14 mouse cellular contexts compared by ENCODE assay signal in the genomic region with DNA sequence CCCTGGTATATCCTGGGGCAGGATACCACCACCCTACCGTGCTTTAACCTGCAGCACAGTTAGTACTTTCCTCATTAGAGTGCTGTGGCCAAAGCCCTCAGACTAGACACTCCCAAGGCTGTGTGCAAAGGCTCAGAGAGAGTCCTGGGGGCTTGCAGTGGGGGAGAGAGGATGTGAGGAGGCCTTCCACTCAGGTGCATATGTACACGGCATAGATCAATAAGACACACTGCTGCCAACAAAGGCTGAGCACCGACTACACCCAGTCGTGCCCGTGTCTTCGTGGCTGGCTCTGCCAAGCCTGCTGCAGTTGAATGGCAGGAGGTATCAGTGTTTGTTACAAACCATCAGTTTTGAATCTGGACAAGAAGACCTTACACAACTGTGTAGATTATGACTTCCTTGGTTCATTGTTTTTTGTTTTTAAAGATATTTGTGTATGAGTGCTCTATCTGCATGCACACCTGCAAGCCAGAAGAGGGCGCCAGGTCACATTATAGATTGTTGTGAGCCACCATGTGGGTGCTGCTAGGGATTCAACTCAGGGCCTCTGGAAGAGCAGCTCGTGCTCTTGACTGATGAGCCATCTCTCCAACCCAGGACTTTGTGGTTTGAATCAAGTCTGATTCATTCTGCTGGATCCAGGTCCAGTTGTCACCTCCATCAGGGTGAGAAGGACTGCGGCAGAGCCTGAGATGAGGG. TPM values are rescaled to one million over a fixed set of nuclear protein-coding genes. Genes with fewer than 3 reads are reported as not detected.
DNase-seq lines count a peak whose midpoint lies in the region; ATAC-seq and TF ChIP-seq lines count a peak whose summit lies in the region.
"Had no signal": no experiment of that assay in that cellular context is flagged by ENCODE, and none has a peak within 500 bp of the region (broad histone marks: within the 10 kb centered on the region; RNA-seq: fewer than 3 reads in every experiment).

No protein-coding gene starts in this region.

- H3K4me3 ChIP-seq in heart, embryonic 11.5 days (ENCODE audit: low read depth, low read length) = no peak overlapping the region
- no peak overlapping the region for H3K4me3 ChIP-seq in lung, postnatal 0 days (ENCODE audit: low read depth, low read length)
- no peak overlapping the region for H3K4me3 ChIP-seq in bone marrow macrophage, adult 2 months (ENCODE audit: insufficient read depth, low read length)
- no peak overlapping the region for H3K4me3 ChIP-seq in stomach, postnatal 0 days (ENCODE audit: low read depth, low read length)
- H3K4me3 ChIP-seq: neural tube, embryonic 12.5 days had no signal

- no peaks in the 10 kb centered on the region; the same call in none of the 2 replicates for H3K36me3 ChIP-seq in heart, embryonic 11.5 days (ENCODE audit: control insufficient read depth, insufficient read depth, low read length)
- no peaks in the 10 kb centered on the region for H3K36me3 ChIP-seq in lung, postnatal 0 days (ENCODE audit: insufficient read depth, low read length)
- no peaks in the 10 kb centered on the region; the same call in 1 of the 2 replicates for H3K36me3 ChIP-seq in stomach, postnatal 0 days (ENCODE audit: control insufficient read depth, insufficient read depth, low read length)

- TF ChIP-seq POLR2A in bone marrow macrophage, adult 2 months (IDR thresholded peaks at IDR 0.05; ENCODE audit: borderline replicate concordance, low read depth, low read length) = no peak

- peak overlapping the region; percentile 88; the same call in 1 of the 2 replicates for H3K27ac ChIP-seq in heart, embryonic 11.5 days (ENCODE audit: low read depth, low read length)
- no peak overlapping the region for H3K27ac ChIP-seq in lung, postnatal 0 days (ENCODE audit: low read length)
- H3K27ac ChIP-seq in bone marrow macrophage, adult 2 months (ENCODE audit: insufficient read depth, low read depth, low read length) = no peak overlapping the region
- no peak overlapping the region for H3K27ac ChIP-seq in stomach, postnatal 0 days (replicated peaks)
- H3K27ac ChIP-seq: macrophage; neural tube, embryonic 12.5 days had no signal

- peaks cover 49% of the 10 kb centered on the region for H3K4me1 ChIP-seq in heart, embryonic 11.5 days (ENCODE audit: control insufficient read depth, insufficient read depth, low read length)
- H3K4me1 ChIP-seq in lung, postnatal 0 days (ENCODE audit: insufficient read depth, low read depth, low read length) = peaks cover 4% of the 10 kb centered on the region; the same call in 1 of the 2 replicates
- peaks cover 14% of the 10 kb centered on the region for H3K4me1 ChIP-seq in bone marrow macrophage, adult 2 months (ENCODE audit: control insufficient read depth, insufficient read depth, low read length)
- 0 out of 2 replicates have a peak, but pooled peaks cover 3% of the 10 kb centered on the region for H3K4me1 ChIP-seq in stomach, postnatal 0 days (replicated peaks; ENCODE audit: control insufficient read depth, insufficient read depth)

- H3K9me3 ChIP-seq in heart, embryonic 11.5 days (replicated peaks; ENCODE audit: control insufficient read depth, low read length) = no peaks in the 10 kb centered on the region
- no peaks in the 10 kb centered on the region for H3K9me3 ChIP-seq in lung, postnatal 0 days (ENCODE audit: low read length)
- H3K9me3 ChIP-seq in stomach, postnatal 0 days (ENCODE audit: control insufficient read depth, low read length) = no peaks in the 10 kb centered on the region
- H3K9me3 ChIP-seq: neural tube, embryonic 12.5 days had no signal

- peak; percentile 54 for TF ChIP-seq CTCF in lung, postnatal 0 days (IDR thresholded peaks at IDR 0.05)
- TF ChIP-seq CTCF in bone marrow macrophage, adult 2 months (IDR thresholded peaks at IDR 0.05; ENCODE audit: low read depth, low read length) = 0 out of 2 replicates have a peak, but pooled peaks have one; percentile 11
- TF ChIP-seq CTCF in stomach, postnatal 0 days (IDR thresholded peaks at IDR 0.05; ENCODE audit: low read depth) = peak; percentile 54

- ATAC-seq in heart, embryonic 11.5 days (replicated peaks; ENCODE audit: insufficient number of reproducible peaks, low FRiP score, low TSS enrichment) = no peak
- ATAC-seq in lung, postnatal 0 days = no peak
- no peak for ATAC-seq in stomach, postnatal 0 days (ENCODE audit: low FRiP score, low TSS enrichment)
- ATAC-seq: Patski had no signal

- H3K27me3 ChIP-seq in heart, embryonic 11.5 days (ENCODE audit: control insufficient read depth, insufficient read depth, low read length) = no peaks in the 10 kb centered on the region
- H3K27me3 ChIP-seq in lung, postnatal 0 days (replicated peaks; ENCODE audit: insufficient read depth, low read length) = no peaks in the 10 kb centered on the region
- H3K27me3 ChIP-seq in stomach, postnatal 0 days (ENCODE audit: control insufficient read depth, insufficient read depth, low read length) = no peaks in the 10 kb centered on the region
- H3K27me3 ChIP-seq: neural tube, embryonic 12.5 days; Patski had no signal

- intact Hi-C loops in heart, postnatal 25 days (cut with DNase I) = no loop called here

- no peak overlapping the region for H3K9ac ChIP-seq in heart, embryonic 11.5 days (ENCODE audit: low read depth, low read length)
- no peak overlapping the region for H3K9ac ChIP-seq in lung, postnatal 0 days (replicated peaks; ENCODE audit: low read depth)
- H3K9ac ChIP-seq in stomach, postnatal 0 days (ENCODE audit: low read length) = no peak overlapping the region
- H3K9ac ChIP-seq: neural tube, embryonic 12.5 days had no signal

- H3K4me2 ChIP-seq in heart, embryonic 11.5 days = no peak overlapping the region
- H3K4me2 ChIP-seq in lung, postnatal 0 days (replicated peaks; ENCODE audit: low read depth, low read length) = no peak overlapping the region
- no peak overlapping the region for H3K4me2 ChIP-seq in stomach, postnatal 0 days (replicated peaks; ENCODE audit: low read depth)

- TF ChIP-seq EP300 in lung, postnatal 0 days (IDR thresholded peaks at IDR 0.05) = no peak
- no peak for TF ChIP-seq EP300 in stomach, postnatal 0 days (optimal IDR thresholded peaks at IDR 0.05)

- 86% methylated on average over 9 of the region's 9 CpGs for WGBS in heart, embryonic 11.5 days (ENCODE audit: insufficient replicate concordance)
- 94% methylated on average over 9 of the region's 9 CpGs for WGBS in lung, postnatal 0 days
- WGBS in stomach, postnatal 0 days = 90% methylated on average over 9 of the region's 9 CpGs

- no peak for DNase-seq in heart, postnatal 25 days (ENCODE audit: low spot score)
- DNase-seq in lung, postnatal 0 days (ENCODE audit: low spot score) = no peak
- no peak for DNase-seq in lung, postnatal 36 days
- no peak for DNase-seq in stomach, postnatal 0 days (ENCODE audit: low spot score)
- no peak for DNase-seq in thymus, postnatal 25 days
- DNase-seq: gastrocnemius, postnatal 25 days; right cerebral cortex, postnatal 25 days; thymus, adult 18-20 months had no signal

RNA-seq across cellular contexts. Expression of a gene that starts 9.0 kb away (rescaled TPM):
- 7.8 and 9.0 TPM in 2 replicates for polyA plus RNA-seq in heart, embryonic 11.5 days (2014; fragmentation: Nextera tagmentation; extraction: Ambion mirVana)
- total RNA-seq in heart, postnatal 25 days (2021) = 10 to 100 TPM; 14.3 to 14.9 TPM
- 11.1 and 12.3 TPM in 2 replicates for polyA plus RNA-seq in lung, postnatal 0 days (2015; fragmentation: Nextera tagmentation; extraction: Ambion mirVana)
- 0.47 TPM in 1 of 2 replicates, not detected in the other for polyA plus RNA-seq in bone marrow macrophage, adult 2 months (2012; ENCODE audit: insufficient read depth, insufficient read length, missing spikeins)
- 6.9 and 8.4 TPM in 2 replicates for polyA plus RNA-seq in stomach, postnatal 0 days (2015; fragmentation: Nextera tagmentation; extraction: Ambion mirVana)
- polyA plus RNA-seq: macrophage had no signal

RNA-seq across cellular contexts. Expression of a gene that starts 26.4 kb away (rescaled TPM):
- not detected in 2 replicates for polyA plus RNA-seq in heart, embryonic 11.5 days (2014; fragmentation: Nextera tagmentation; extraction: Ambion mirVana)
- total RNA-seq in heart, postnatal 25 days (2021) = not detected
- polyA plus RNA-seq in lung, postnatal 0 days (2015; fragmentation: Nextera tagmentation; extraction: Ambion mirVana) = not detected in 2 replicates
- polyA plus RNA-seq in bone marrow macrophage, adult 2 months (2012; ENCODE audit: insufficient read depth, insufficient read length, missing spikeins) = not detected in 2 replicates
- polyA plus RNA-seq in stomach, postnatal 0 days (2015; fragmentation: Nextera tagmentation; extraction: Ambion mirVana) = not detected in 2 replicates
- total RNA-seq: gastrocnemius, postnatal 25 days had no signal
- polyA plus RNA-seq: kidney, embryonic 14.5 days; macrophage had no signal

RNA-seq across cellular contexts. Expression of a gene that starts 32.0 kb away (rescaled TPM):
- polyA plus RNA-seq in heart, embryonic 11.5 days (2014; fragmentation: Nextera tagmentation; extraction: Ambion mirVana) = 15.9 and 22.6 TPM in 2 replicates
- total RNA-seq in heart, postnatal 25 days (2021) = 10 to 100 TPM; 25.2 to 26.7 TPM
- polyA plus RNA-seq in lung, postnatal 0 days (2015; fragmentation: Nextera tagmentation; extraction: Ambion mirVana) = 16.9 and 18.9 TPM in 2 replicates
- polyA plus RNA-seq in bone marrow macrophage, adult 2 months (2012; ENCODE audit: insufficient read depth, insufficient read length, missing spikeins) = 14.0 and 19.7 TPM in 2 replicates
- polyA plus RNA-seq in stomach, postnatal 0 days (2015; fragmentation: Nextera tagmentation; extraction: Ambion mirVana) = 9.6 and 10.2 TPM in 2 replicates

RNA-seq across cellular contexts. Expression of a gene that starts 53.8 kb away (rescaled TPM):
- polyA plus RNA-seq in heart, embryonic 11.5 days (2014; fragmentation: Nextera tagmentation; extraction: Ambion mirVana) = 27.4 and 27.5 TPM in 2 replicates
- total RNA-seq in heart, postnatal 25 days (2021) = 10 to 100 TPM; 69.6 to 73.3 TPM
- 0.53 and 0.70 TPM in 2 replicates for polyA plus RNA-seq in lung, postnatal 0 days (2015; fragmentation: Nextera tagmentation; extraction: Ambion mirVana)
- not detected in 2 replicates for polyA plus RNA-seq in bone marrow macrophage, adult 2 months (2012; ENCODE audit: insufficient read depth, insufficient read length, missing spikeins)
- 0.40 and 0.46 TPM in 2 replicates for polyA plus RNA-seq in stomach, postnatal 0 days (2015; fragmentation: Nextera tagmentation; extraction: Ambion mirVana)
- total RNA-seq: gastrocnemius, postnatal 25 days had no signal
- polyA plus RNA-seq: macrophage had no signal
